Mouse (Mus musculus): ENCODE measurements around the gene Ttc7b. TPM values are rescaled to one million over a fixed set of nuclear protein-coding genes. Genes with fewer than 3 reads are reported as not detected.

The Ttc7b gene
- total and polyA plus RNA-seq, 3 experiments = 11.7 to 23.7 TPM; not detected in 1

DNA sequence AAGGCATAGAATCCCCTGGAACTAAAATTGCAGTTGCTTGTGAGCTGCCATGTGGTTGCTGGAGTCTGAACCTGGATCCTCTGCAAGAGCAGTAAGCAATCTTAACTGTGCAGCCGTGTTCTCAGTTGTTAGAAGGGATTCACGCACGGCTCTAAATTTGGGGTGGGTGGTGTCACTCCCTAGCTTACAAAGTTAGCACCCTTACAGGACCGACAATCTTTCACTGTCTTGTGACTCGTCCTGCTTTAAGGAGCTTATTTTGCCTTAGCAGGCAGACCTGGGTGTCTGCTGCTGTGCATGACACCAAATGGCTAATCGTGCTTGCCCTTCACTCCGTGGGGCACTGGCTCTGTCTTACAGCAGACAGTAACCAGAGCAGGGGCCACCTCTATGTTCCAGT is 217.5 kb downstream of the Ttc7b start:
- H3K4me1 ChIP-seq (ENCODE audit: control insufficient read depth in 1 of 2, insufficient read depth in 2 of 2, low read length in 2 of 2) = no peaks in the 10 kb centered on the region
- H3K4me3 ChIP-seq (ENCODE audit: control insufficient read depth in 1 of 2, insufficient read depth in 1 of 2, low read depth in 2 of 2, low read length in 2 of 2) = no peak overlapping the region
- H3K27me3 ChIP-seq (ENCODE audit: control insufficient read depth in 1 of 2, insufficient read depth in 2 of 2, low read length in 2 of 2) = no peaks in the 10 kb centered on the region
- no peak overlapping the region for H3K27ac ChIP-seq (ENCODE audit: control insufficient read depth, low read depth, low read length)
- TF ChIP-seq JUND (IDR thresholded peaks at IDR 0.05; ENCODE audit: low read depth, low read length) = no peak
- TF ChIP-seq KAT2A (conservative IDR thresholded peaks at IDR 0.05; ENCODE audit: low read depth, low read length) = no peak
- no peak for TF ChIP-seq ELF1 (IDR thresholded peaks at IDR 0.05; ENCODE audit: low read depth, low read length)
- TF ChIP-seq MEF2A (IDR thresholded peaks at IDR 0.05; ENCODE audit: extremely low read depth, insufficient replicate concordance, low read depth, low read length, poor library complexity, severe bottlenecking) = no peak
- TF ChIP-seq MYC (IDR thresholded peaks at IDR 0.05; ENCODE audit: low read depth, low read length) = no peak
- no peak for TF ChIP-seq GABPA (IDR thresholded peaks at IDR 0.05; ENCODE audit: low read depth, low read length)
- no peak for TF ChIP-seq ZKSCAN1 (IDR thresholded peaks at IDR 0.05; ENCODE audit: low read depth, low read length)
- no peak for TF ChIP-seq ZMIZ1 (IDR thresholded peaks at IDR 0.05; ENCODE audit: low read depth, low read length)
- no peak for TF ChIP-seq TCF12 (IDR thresholded peaks at IDR 0.05; ENCODE audit: low read depth, low read length)
- TF ChIP-seq RCOR1 (IDR thresholded peaks at IDR 0.05; ENCODE audit: low read depth, low read length) = no peak
- no peaks in the 10 kb centered on the region for H3K36me3 ChIP-seq (ENCODE audit: control insufficient read depth in 1 of 2, insufficient read depth in 2 of 2, low read length in 2 of 2)
- H3K9me3 ChIP-seq (replicated peaks; ENCODE audit: insufficient read depth, low read length) = no peaks in the 10 kb centered on the region
- no peak for DNase-seq (ENCODE audit: low read depth, low spot score)
- no peaks in the 10 kb centered on the region for H3K79me2 ChIP-seq (ENCODE audit: control insufficient read depth, insufficient read depth, low read length, poor library complexity)
- H3K9ac ChIP-seq (ENCODE audit: control insufficient read depth, low read depth, low read length, poor library complexity, severe bottlenecking) = no peak overlapping the region

GRCm38 (mm10) chr12:100300446-100300845 is 220.2 kb downstream of the Ttc7b start:
- H3K9ac ChIP-seq (ENCODE audit: control insufficient read depth, low read depth, low read length, poor library complexity, severe bottlenecking) = no peak overlapping the region
- H3K79me2 ChIP-seq (ENCODE audit: control insufficient read depth, insufficient read depth, low read length, poor library complexity) = no peaks in the 10 kb centered on the region
- DNase-seq (ENCODE audit: low read depth, low spot score) = no peak
- no peak overlapping the region for H3K4me3 ChIP-seq (ENCODE audit: control insufficient read depth in 1 of 2, insufficient read depth in 1 of 2, low read depth in 2 of 2, low read length in 2 of 2)
- H3K27me3 ChIP-seq (ENCODE audit: control insufficient read depth in 1 of 2, insufficient read depth in 2 of 2, low read length in 2 of 2) = no peaks in the 10 kb centered on the region
- H3K36me3 ChIP-seq (ENCODE audit: control insufficient read depth in 1 of 2, insufficient read depth in 2 of 2, low read length in 2 of 2) = no peaks in the 10 kb centered on the region
- no peaks in the 10 kb centered on the region for H3K4me1 ChIP-seq (ENCODE audit: control insufficient read depth in 1 of 2, insufficient read depth in 2 of 2, low read length in 2 of 2)
- H3K9me3 ChIP-seq (replicated peaks; ENCODE audit: insufficient read depth, low read length) = no peaks in the 10 kb centered on the region
- TF ChIP-seq MXI1 (IDR thresholded peaks at IDR 0.05; ENCODE audit: low read depth, low read length) (no peak), GATA1 (IDR thresholded peaks at IDR 0.05; ENCODE audit: low read depth, low read length) (no peak), TAL1 (IDR thresholded peaks at IDR 0.05; ENCODE audit: low read length) (no peak), MAFK (IDR thresholded peaks at IDR 0.05; ENCODE audit: borderline replicate concordance, low read depth, low read length) (no peak), RAD21 (IDR thresholded peaks at IDR 0.05; ENCODE audit: low read depth, low read length) (no peak), ZKSCAN1 (IDR thresholded peaks at IDR 0.05; ENCODE audit: low read depth, low read length) (no peak), CHD1 (IDR thresholded peaks at IDR 0.05; ENCODE audit: low read depth, low read length) (no peak), SMC3 (IDR thresholded peaks at IDR 0.05; ENCODE audit: low read depth, low read length) (no peak), TBP (IDR thresholded peaks at IDR 0.05; ENCODE audit: low read depth, low read length) (no peak), MYB (IDR thresholded peaks at IDR 0.05; ENCODE audit: low read depth, low read length) (no peak), ZNF384 (IDR thresholded peaks at IDR 0.05; ENCODE audit: low read depth, low read length) (no peak), SIN3A (IDR thresholded peaks at IDR 0.05; ENCODE audit: low read length) (no peak), GABPA (IDR thresholded peaks at IDR 0.05; ENCODE audit: low read depth, low read length) (no peak), POLR2A (IDR thresholded peaks at IDR 0.05; ENCODE audit: control insufficient read depth in 1 of 2, insufficient read depth in 1 of 2, low read depth in 1 of 2, low read length in 2 of 2, poor library complexity in 1 of 2) (no peak), E2F4 (IDR thresholded peaks at IDR 0.05; ENCODE audit: borderline replicate concordance, low read depth, low read length) (no peak), TCF12 (IDR thresholded peaks at IDR 0.05; ENCODE audit: low read depth, low read length) (no peak), KAT2A (conservative IDR thresholded peaks at IDR 0.05; ENCODE audit: low read depth, low read length) (no peak)
- no peak overlapping the region for H3K27ac ChIP-seq (ENCODE audit: control insufficient read depth, low read depth, low read length)
